Mouse (Mus musculus) neutrophil, adult 65 days (primary cell): ENCODE data around the gene Uri1. TPM values are rescaled to one million over a fixed set of nuclear protein-coding genes. Genes with fewer than 3 reads are reported as not detected.

ENCODE experiments used
- total RNA-seq: library from RNA; stranded (reverse); gene quantifications from 2 replicates; pipeline ENCODE4 v1.2.4, GENCODE M21; 2023

Gene Uri1
- 12.4 and 15.4 TPM in 2 replicates for total RNA-seq

DNA sequence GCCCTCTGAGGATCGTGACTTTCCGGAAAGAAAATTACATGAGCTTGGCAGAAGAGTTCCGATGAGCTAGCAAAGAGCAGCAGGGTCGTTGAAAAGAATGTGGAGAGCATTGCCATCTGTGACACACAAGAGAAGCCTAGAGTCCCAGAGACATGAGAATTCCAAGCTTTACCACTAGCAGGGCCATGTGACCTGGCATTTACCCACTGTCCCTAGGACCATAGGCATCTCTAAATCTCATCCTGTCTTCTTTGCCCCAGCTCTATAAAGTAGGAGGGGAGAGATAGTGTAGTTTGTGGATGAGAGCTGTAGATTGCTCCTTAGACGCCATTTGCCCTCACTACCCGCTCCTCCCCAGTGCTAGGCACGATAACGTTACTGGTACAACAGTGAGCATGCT is at the start of gene Uri1:
Uri1 (minus strand) TSS at position 101 of the 400 bp plus-strand sequence.

Other genes starting within 250 kb of the Uri1 start
- gene Zfp536, start 249.9 kb downstream of the Uri1 start, total RNA-seq, result not detected in 2 replicates
- gene Ccne1, start 84.0 kb upstream of the Uri1 start, total RNA-seq, result 13.6 and 13.9 TPM in 2 replicates
- gene 1600014C10Rik, start 159.7 kb upstream of the Uri1 start, total RNA-seq, result 48.0 and 51.8 TPM in 2 replicates
- 0.41 and 0.44 TPM in 2 replicates for gene Plekhf1, start 204.5 kb upstream of the Uri1 start, total RNA-seq
- gene Pop4, start 247.9 kb upstream of the Uri1 start, total RNA-seq, result 41.9 and 45.6 TPM in 2 replicates